In genomic region chr2:158141271-158141670, GRCm38 (mm10) we compare ENCODE assay signal across 13 mouse cellular contexts. TPM values are rescaled to one million over a fixed set of nuclear protein-coding genes. Genes with fewer than 3 reads are reported as not detected.
DNase-seq lines count a peak whose midpoint lies in the region; ATAC-seq and TF ChIP-seq lines count a peak whose summit lies in the region.
"Had no signal": no experiment of that assay in that cellular context is flagged by ENCODE, and none has a peak within 500 bp of the region (broad histone marks: within the 10 kb centered on the region; RNA-seq: fewer than 3 reads in every experiment).

No protein-coding gene starts in this region.

- no peak for TF ChIP-seq CTCF in intestine, postnatal 0 days (IDR thresholded peaks at IDR 0.05; ENCODE audit: low read depth)
- no peak for TF ChIP-seq CTCF in G1E (IDR thresholded peaks at IDR 0.05; ENCODE audit: low read depth, low read length)

- H3K36me3 ChIP-seq in intestine, embryonic 15.5 days: peaks cover 11% of the 10 kb centered on the region; the same call in 1 of the 2 replicates
- peaks cover 51% of the 10 kb centered on the region; the same call in 1 of the 2 replicates for H3K36me3 ChIP-seq in intestine, postnatal 0 days (ENCODE audit: control insufficient read depth, insufficient read depth)
- peaks cover 65% of the 10 kb centered on the region for H3K36me3 ChIP-seq in G1E (replicated peaks)
- peaks cover 57% of the 10 kb centered on the region for H3K36me3 ChIP-seq in heart, embryonic 10.5 days
- H3K36me3 ChIP-seq in liver, embryonic 13.5 days: peaks cover 70% of the 10 kb centered on the region
- H3K36me3 ChIP-seq: embryonic facial prominence, embryonic 15.5 days; limb, embryonic 12.5 days had no signal

- WGBS in intestine, embryonic 15.5 days: 77% methylated on average over 7 of the region's 7 CpGs
- WGBS in intestine, postnatal 0 days: 77% methylated on average over 7 of the region's 7 CpGs
- 62% methylated on average over 7 of the region's 7 CpGs for WGBS in heart, embryonic 10.5 days
- 43% methylated on average over 7 of the region's 7 CpGs for WGBS in liver, embryonic 13.5 days (ENCODE audit: insufficient replicate concordance)

- no peak overlapping the region for H3K4me3 ChIP-seq in intestine, embryonic 15.5 days (replicated peaks)
- no peak overlapping the region for H3K4me3 ChIP-seq in intestine, postnatal 0 days (ENCODE audit: low read depth, low read length)
- H3K4me3 ChIP-seq in G1E (ENCODE audit: low read depth, low read length): peak overlapping the region; percentile 66; the same call in 1 of the 2 replicates
- H3K4me3 ChIP-seq in heart, embryonic 10.5 days: peak overlapping the region; percentile 19; the same call in 1 of the 2 replicates
- peak overlapping the region; percentile 83 for H3K4me3 ChIP-seq in liver, embryonic 13.5 days (replicated peaks)
- H3K4me3 ChIP-seq: embryonic facial prominence, embryonic 15.5 days; limb, embryonic 12.5 days had no signal

- peaks cover 48% of the 10 kb centered on the region for H3K4me1 ChIP-seq in intestine, embryonic 15.5 days (replicated peaks)
- peaks cover 17% of the 10 kb centered on the region for H3K4me1 ChIP-seq in intestine, postnatal 0 days (replicated peaks; ENCODE audit: control insufficient read depth, insufficient read depth, low read length)
- peaks cover 82% of the 10 kb centered on the region for H3K4me1 ChIP-seq in G1E (ENCODE audit: insufficient read depth, low read depth, low read length)
- peaks cover 86% of the 10 kb centered on the region for H3K4me1 ChIP-seq in heart, embryonic 10.5 days
- peaks cover 85% of the 10 kb centered on the region for H3K4me1 ChIP-seq in liver, embryonic 13.5 days (replicated peaks)

- 0 out of 2 replicates have a peak overlapping the region, but pooled peaks have one; percentile 17 for H3K9ac ChIP-seq in intestine, embryonic 15.5 days
- H3K9ac ChIP-seq in intestine, postnatal 0 days (ENCODE audit: low read depth, low read length): no peak overlapping the region
- peak overlapping the region; percentile 92 for H3K9ac ChIP-seq in liver, embryonic 13.5 days
- H3K9ac ChIP-seq: embryonic facial prominence, embryonic 15.5 days; limb, embryonic 12.5 days had no signal

- no peak overlapping the region for H3K4me2 ChIP-seq in intestine, embryonic 15.5 days (replicated peaks)
- no peak overlapping the region; the same call in 1 of the 2 replicates for H3K4me2 ChIP-seq in intestine, postnatal 0 days (replicated peaks; ENCODE audit: low read depth)
- peak overlapping the region; percentile 93 for H3K4me2 ChIP-seq in liver, embryonic 13.5 days
- H3K4me2 ChIP-seq: embryonic facial prominence, embryonic 15.5 days; limb, embryonic 12.5 days had no signal

- no peaks in the 10 kb centered on the region for H3K27me3 ChIP-seq in intestine, embryonic 15.5 days (replicated peaks)
- no peaks in the 10 kb centered on the region for H3K27me3 ChIP-seq in intestine, postnatal 0 days (replicated peaks; ENCODE audit: control insufficient read depth, insufficient read depth, low read length)
- H3K27me3 ChIP-seq in G1E (ENCODE audit: insufficient read depth, low read length): no peaks in the 10 kb centered on the region
- no peaks in the 10 kb centered on the region for H3K27me3 ChIP-seq in heart, embryonic 10.5 days (ENCODE audit: insufficient read depth, poor library complexity, severe bottlenecking)
- H3K27me3 ChIP-seq in liver, embryonic 13.5 days: no peaks in the 10 kb centered on the region

- no peak for ATAC-seq in intestine, embryonic 15.5 days
- no peak for ATAC-seq in intestine, postnatal 0 days
- no peak for ATAC-seq in G1E (ENCODE audit: extremely low read depth, insufficient number of reproducible peaks, low FRiP score, poor library complexity, severe bottlenecking)
- no peak for ATAC-seq in liver, embryonic 13.5 days (ENCODE audit: low read depth)
- ATAC-seq: inflammation-experienced regulatory T-cells, adult 6 months had no signal

- no peaks in the 10 kb centered on the region for H3K9me3 ChIP-seq in intestine, embryonic 15.5 days
- no peaks in the 10 kb centered on the region for H3K9me3 ChIP-seq in intestine, postnatal 0 days (ENCODE audit: control insufficient read depth)
- H3K9me3 ChIP-seq in G1E (replicated peaks): no peaks in the 10 kb centered on the region
- H3K9me3 ChIP-seq in heart, embryonic 10.5 days: no peaks in the 10 kb centered on the region
- no peaks in the 10 kb centered on the region for H3K9me3 ChIP-seq in liver, embryonic 13.5 days (replicated peaks)
- H3K9me3 ChIP-seq: embryonic facial prominence, embryonic 15.5 days; limb, embryonic 12.5 days had no signal

- H3K27ac ChIP-seq in intestine, embryonic 15.5 days: peak overlapping the region; percentile 60; the same call in 1 of the 2 replicates
- no peak overlapping the region for H3K27ac ChIP-seq in intestine, postnatal 0 days (ENCODE audit: low read depth, low read length)
- peak overlapping the region; percentile 93 for H3K27ac ChIP-seq in heart, embryonic 10.5 days
- peak overlapping the region; percentile 98 for H3K27ac ChIP-seq in liver, embryonic 13.5 days
- H3K27ac ChIP-seq: limb, embryonic 12.5 days had no signal

- DNase-seq in G1E (ENCODE audit: low spot score): no peak
- DNase-seq in heart, embryonic 10.5 days (ENCODE audit: low spot score): no peak
- no peak for DNase-seq in liver, embryonic 13.5 days
- no peak for DNase-seq in adrenal gland, postnatal 25 days
- DNase-seq in adrenal gland, postnatal 14 days: no peak
- no peak for DNase-seq in right cerebral cortex, postnatal 25 days
- DNase-seq: cerebellum, postnatal 36 days; midbrain, embryonic 14.5 days had no signal

RNA-seq across cellular contexts. Expression of gene Tgm2, which starts 5.0 kb away (rescaled TPM):
- 83.4 and 90.2 TPM in 2 replicates for polyA plus RNA-seq in intestine, embryonic 15.5 days (2015; fragmentation: Nextera tagmentation; extraction: Ambion mirVana)
- 40.0 and 40.4 TPM in 2 replicates for polyA plus RNA-seq in intestine, postnatal 0 days (2015; fragmentation: Nextera tagmentation; extraction: Ambion mirVana)
- total RNA-seq in G1E (2014; fragmentation: Nextera tagmentation) (17.2 and 18.7 TPM in 2 replicates), G1E (2017) (23.0 and 23.5 TPM in 2 replicates)
- polyA plus RNA-seq in G1E (2012): 29.8 and 37.0 TPM in 2 replicates
- polyA plus RNA-seq in heart, embryonic 10.5 days (2016; fragmentation: Nextera tagmentation; extraction: Ambion mirVana): 134 and 256 TPM in 2 replicates
- polyA plus RNA-seq in liver, embryonic 13.5 days (2015; fragmentation: Nextera tagmentation; extraction: Ambion mirVana): 63.8 and 68.2 TPM in 2 replicates
- total RNA-seq in adrenal gland, postnatal 25 days (2021): 33.4 and 33.5 TPM in 2 replicates
- total RNA-seq in adrenal gland, postnatal 14 days (2021): 69.0 and 75.1 TPM in 2 replicates

Comparison
In these comparisons a context has a peak if more than half of its experiments do, and no peak if none do; other contexts are left out.
1. H3K4me3 ChIP-seq: peak in G1E (single experiment), heart, embryonic 10.5 days (single experiment) and liver, embryonic 13.5 days (single experiment); none in intestine, embryonic 15.5 days (single experiment) and intestine, postnatal 0 days (single experiment).